Mouse (Mus musculus) bone marrow, adult 2 months (tissue): ENCODE results near the gene Map4k2. TPM values are rescaled to one million over a fixed set of nuclear protein-coding genes. Genes with fewer than 3 reads are reported as not detected.
A peak's percentile ranks its signal among the peaks of the same experiment; 100 is the strongest.

Source experiments
- H3K27ac ChIP-seq: fragments of 200-500 bp; 2 replicates; pipeline ENCODE4 v1.5.1; 2012; ENCODE audit warnings: low read depth, mild to moderate bottlenecking, control low read depth, inconsistent platforms, low read length; ENCODE audit not compliant: control insufficient read depth, poor library complexity, insufficient read depth
- H3K4me1 ChIP-seq: fragments of 200-500 bp; 2 replicates; pipeline ENCODE4 v1.6.1; 2011; ENCODE audit warnings: low read length; ENCODE audit not compliant: control insufficient read depth, insufficient read depth
- H3K4me3 ChIP-seq: fragments of 200-500 bp; replicated peaks from 2 replicates; pipeline ENCODE3; 2011; ENCODE audit warnings: mild to moderate bottlenecking, low read depth, low read length, control low read depth; ENCODE audit not compliant: control insufficient read depth
- CTCF ChIP-seq: fragments of 200-500 bp; IDR thresholded peaks from 2 replicates; pipeline ENCODE4 v1.5.1; 2011; ENCODE audit warnings: low read length, control low read depth; ENCODE audit not compliant: control insufficient read depth, insufficient read depth
- POLR2A ChIP-seq: fragments of 200-500 bp; IDR thresholded peaks from 2 replicates; pipeline ENCODE4 v1.6.1; 2011; ENCODE audit warnings: low read depth, mild to moderate bottlenecking, control low read depth, low read length, borderline replicate concordance; ENCODE audit not compliant: control insufficient read depth
- WGBS: fragments of 180-500 bp; shearing (Covaris S2); methylation state at CpG from one replicate; pipeline ENCODE4 v1.1.7; 2018; 5-methylcytosine and 5-hydroxymethylcytosine counted together
- polyA plus RNA-seq: library from polyadenylated mRNA; stranded (reverse); fragments of >200 nt; gene quantifications from 2 replicates; pipeline ENCODE4 v1.2.4, GENCODE M21; 2011; ENCODE audit warnings: low replicate concordance; ENCODE audit not compliant: missing spikeins, insufficient read depth, insufficient read length

The Map4k2 gene
- polyA plus RNA-seq, 1 experiment = 324 TPM

DNA sequence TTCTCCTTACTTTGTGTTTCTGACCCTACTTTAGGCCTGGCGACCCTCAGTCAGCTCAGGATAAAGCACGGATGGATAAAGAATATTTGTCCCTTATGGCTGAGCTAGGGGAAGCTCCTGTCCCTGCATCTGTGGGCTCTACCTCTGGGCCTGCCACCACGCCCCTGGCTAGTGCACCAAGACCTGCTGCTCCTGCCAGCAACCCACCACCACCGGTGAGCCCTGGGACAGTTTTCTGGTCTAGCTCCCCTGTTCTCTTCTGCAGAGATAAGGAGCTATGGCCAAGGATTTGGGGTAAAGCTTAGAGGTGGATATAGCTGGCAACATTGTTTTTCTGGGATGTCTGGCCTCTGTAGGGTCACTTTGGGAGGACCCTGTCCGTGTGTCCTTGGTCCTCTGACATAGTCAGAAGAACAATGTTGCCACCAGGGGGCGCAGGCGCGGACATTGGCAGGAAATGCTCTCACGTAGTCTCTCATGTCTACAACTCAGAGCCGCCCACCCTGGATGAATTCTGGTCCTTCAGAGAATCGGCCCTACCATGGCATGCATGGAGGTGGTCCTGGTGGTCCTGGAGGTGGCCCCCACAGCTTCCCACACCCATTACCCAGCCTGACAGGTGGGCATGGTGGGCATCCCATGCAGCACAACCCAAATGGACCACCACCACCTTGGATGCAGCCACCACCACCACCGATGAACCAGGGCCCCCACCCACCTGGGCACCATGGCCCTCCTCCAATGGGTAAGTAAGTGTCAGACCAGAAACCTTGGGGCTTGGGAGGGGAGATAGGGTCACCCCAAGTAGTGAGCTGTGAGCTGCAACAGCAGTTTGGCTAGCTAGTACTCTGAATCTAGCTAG lies 32.8 kb downstream of the Map4k2 start:
- 46% methylated on average over 12 of the region's 12 CpGs for WGBS
- Histone ChIP-seq H3K4me3 (no peak overlapping the region), H3K4me1 (no peaks in the 10 kb centered on the region), H3K27ac (no peak overlapping the region)
- TF ChIP-seq POLR2A (no peak), CTCF (peak; percentile 88)

- TF ChIP-seq CTCF (no peak), POLR2A (no peak)
- H3K4me1 ChIP-seq = no peaks in the 10 kb centered on the region
- WGBS = 98% methylated on average over 10 of the region's 10 CpGs
Observed at GRCm38 (mm10) chr19:6374571-6374970, 33.6 kb downstream of the Map4k2 start.

GRCm38 (mm10) chr19:6375423-6376254 lies 34.7 kb downstream of the Map4k2 start:
- TF ChIP-seq CTCF = no peak
- TF ChIP-seq POLR2A = no peak
- 94% methylated on average over 41 of the region's 42 CpGs for WGBS

More at GRCm38 (mm10) chr19:6374571-6374970, 33.6 kb downstream of the Map4k2 start:
- H3K4me3 ChIP-seq = no peak overlapping the region
- H3K27ac ChIP-seq = no peak overlapping the region

DNA sequence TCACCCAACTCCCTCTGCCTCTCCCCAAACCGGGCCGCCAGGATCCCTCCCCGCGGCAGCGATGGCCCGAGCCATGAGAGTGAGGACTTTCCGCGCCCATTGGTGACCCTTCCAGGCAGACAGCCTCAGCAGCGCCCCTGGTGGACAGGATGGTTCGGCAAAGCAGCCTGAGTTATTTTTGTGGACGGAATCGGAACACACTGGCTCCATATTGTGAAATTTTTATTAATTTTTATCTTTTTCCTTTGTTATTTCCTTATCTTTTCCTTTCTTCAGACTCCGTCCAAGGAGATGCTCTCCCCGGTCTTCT lies 35.3 kb downstream of the Map4k2 start:
- Histone ChIP-seq H3K4me1 (no peaks in the 10 kb centered on the region), H3K4me3 (no peak overlapping the region), H3K27ac (no peak overlapping the region)
- TF ChIP-seq POLR2A (no peak), CTCF (peak; percentile 60; the same call in 1 of the 2 replicates)
- WGBS = 85% methylated on average over 14 of the region's 14 CpGs

More at GRCm38 (mm10) chr19:6375423-6376254, 34.7 kb downstream of the Map4k2 start:
- no peak overlapping the region for H3K27ac ChIP-seq
- H3K4me3 ChIP-seq = no peak overlapping the region
- no peaks in the 10 kb centered on the region for H3K4me1 ChIP-seq

DNA sequence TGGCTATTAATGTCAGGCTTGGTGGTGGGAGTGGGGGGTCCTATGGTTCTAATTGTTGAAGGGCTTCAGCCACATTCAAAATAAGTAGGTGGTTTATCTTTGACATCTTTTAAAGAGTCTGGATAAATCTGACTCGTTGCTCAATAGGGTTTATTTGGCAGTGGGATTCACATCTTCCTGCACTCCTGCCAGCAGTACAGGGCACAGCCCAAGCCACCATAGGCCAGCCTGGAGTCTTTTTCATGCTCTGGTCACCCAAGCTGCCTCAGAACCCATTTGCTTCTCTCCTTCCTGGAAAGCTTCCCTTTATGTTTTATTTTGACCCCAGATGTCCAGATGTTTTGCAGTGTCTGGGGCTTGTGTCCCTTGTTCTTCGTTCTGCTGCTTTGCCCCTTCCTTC lies 35.7 kb downstream of the Map4k2 start:
- no peak overlapping the region for H3K4me3 ChIP-seq
- no peak overlapping the region for H3K27ac ChIP-seq
- 73% methylated on average over 2 of the region's 2 CpGs for WGBS
- H3K4me1 ChIP-seq = no peaks in the 10 kb centered on the region
- TF ChIP-seq POLR2A = no peak
- TF ChIP-seq CTCF = no peak

DNA sequence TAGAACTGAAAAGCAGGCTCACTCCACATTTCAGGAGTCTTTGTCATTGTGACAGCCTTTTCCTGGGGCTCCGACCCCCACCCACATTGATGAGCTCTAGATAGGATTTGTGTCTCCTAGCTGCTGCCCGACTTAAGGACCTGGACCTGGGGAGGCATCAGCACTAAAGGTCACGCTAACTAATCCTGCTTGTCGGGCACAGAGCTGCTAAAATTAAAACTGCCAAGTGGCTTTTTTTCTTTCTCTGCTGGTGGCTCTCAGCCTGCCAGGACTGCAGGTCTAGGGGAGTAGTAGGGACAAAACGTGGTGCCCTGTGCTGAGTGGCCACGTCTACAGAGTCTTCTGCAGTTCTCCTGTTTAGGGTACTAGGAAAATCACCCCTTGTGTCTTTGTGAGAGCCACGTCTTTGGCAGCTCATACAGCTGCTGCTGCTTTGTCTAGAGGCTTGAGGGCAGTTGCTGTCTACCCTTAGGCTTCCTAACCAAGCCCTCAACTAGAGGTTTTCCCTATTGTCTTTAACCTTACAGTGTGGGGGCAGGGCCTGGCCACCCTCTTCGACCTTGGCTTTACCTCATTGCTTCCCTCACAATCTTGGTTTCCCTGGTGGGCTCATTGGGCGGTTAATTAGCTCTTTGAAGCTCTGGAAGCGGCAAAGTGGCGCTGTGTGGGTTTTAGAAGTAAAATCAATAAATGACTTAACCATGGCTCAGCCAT lies 36.5 kb downstream of the Map4k2 start:
- Histone ChIP-seq H3K4me3 (no peak overlapping the region), H3K4me1 (no peaks in the 10 kb centered on the region), H3K27ac (no peak overlapping the region)
- WGBS = 90% methylated on average over 11 of the region's 11 CpGs
- TF ChIP-seq CTCF (no peak), POLR2A (no peak)

DNA sequence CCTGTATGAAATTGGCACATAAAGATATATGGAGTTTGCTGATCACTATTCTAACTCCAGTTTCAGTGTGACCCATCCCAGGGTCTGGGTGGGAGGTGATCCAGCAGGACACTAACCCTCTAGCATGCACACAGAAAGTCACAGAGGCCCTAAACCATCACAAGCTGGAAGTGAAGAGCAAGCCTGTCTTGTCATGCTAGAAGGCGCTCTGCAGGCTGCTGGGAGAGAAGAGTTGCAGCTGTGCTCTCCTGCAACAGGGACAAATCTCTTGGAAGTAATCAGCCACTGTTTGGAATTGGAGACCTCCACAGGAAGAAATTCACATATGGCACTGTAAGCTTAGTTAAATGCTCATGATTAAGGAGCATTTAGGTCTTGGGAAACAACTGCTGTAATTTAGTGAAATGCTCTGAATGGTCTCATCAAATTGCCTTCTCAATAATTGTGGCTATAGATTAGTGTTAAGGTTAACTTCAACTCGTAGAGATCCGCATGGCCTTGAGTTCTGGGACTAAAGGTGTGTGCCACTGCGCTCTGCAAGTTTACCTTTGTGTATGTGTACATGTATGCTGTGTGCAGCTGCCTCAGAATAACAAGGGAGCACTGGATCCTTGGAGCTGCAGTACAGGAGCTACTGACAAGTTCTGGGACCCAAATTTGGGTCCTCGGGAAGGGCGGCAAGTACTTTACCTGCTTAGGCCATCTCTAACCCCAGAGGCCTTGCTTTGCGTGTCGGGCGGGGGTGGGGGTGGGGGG lies 39.7 kb downstream of the Map4k2 start:
- peaks cover 1% of the 10 kb centered on the region; the same call in 1 of the 2 replicates for H3K4me1 ChIP-seq
- no peak overlapping the region for H3K27ac ChIP-seq
- H3K4me3 ChIP-seq = no peak overlapping the region
- TF ChIP-seq POLR2A (no peak), CTCF (no peak)
- 94% methylated on average over 9 of the region's 9 CpGs for WGBS

DNA sequence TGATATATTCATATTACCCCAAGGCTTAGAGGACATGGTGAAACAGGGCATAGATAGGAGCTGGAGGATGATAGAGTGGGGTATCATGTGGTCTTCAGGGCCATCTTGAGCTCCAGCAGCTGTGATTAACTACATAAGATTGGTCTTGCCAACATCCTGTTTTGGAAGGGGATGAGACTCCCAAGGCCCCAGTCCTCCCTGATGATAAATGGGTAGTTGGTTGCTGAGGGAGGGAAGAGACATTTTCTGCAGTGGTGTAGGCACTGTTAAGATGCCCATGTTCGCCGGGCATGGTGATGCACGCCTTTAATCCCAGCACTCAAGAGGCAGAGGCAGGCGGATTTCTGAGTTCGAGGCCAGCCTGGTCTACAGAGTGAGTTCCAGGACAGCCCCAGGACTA lies 40.3 kb downstream of the Map4k2 start:
- H3K4me1 ChIP-seq = peaks cover 1% of the 10 kb centered on the region; the same call in 1 of the 2 replicates
- WGBS = 90% methylated on average over 5 of the region's 5 CpGs
- no peak overlapping the region for H3K27ac ChIP-seq
- H3K4me3 ChIP-seq = no peak overlapping the region
- TF ChIP-seq POLR2A = no peak
- no peak for TF ChIP-seq CTCF
